Mouse (Mus musculus): ENCODE results near the gene Phlpp2. TPM values are rescaled to one million over a fixed set of nuclear protein-coding genes. Genes with fewer than 3 reads are reported as not detected.

Gene Phlpp2
- polyA plus RNA-seq, 1 experiment from 2014 or later: 2.3 TPM

GRCm38 (mm10) chr8:109952171-109952570 is 83.8 kb downstream of the Phlpp2 start:
- peaks cover 26% of the 10 kb centered on the region for H3K27me3 ChIP-seq
- no peak for ATAC-seq (ENCODE audit: borderline replicate concordance, extremely low read depth, low FRiP score, low TSS enrichment)
- H3K36me3 ChIP-seq: no peaks in the 10 kb centered on the region
- H3K4me1 ChIP-seq: peaks cover 7% of the 10 kb centered on the region
- no peaks in the 10 kb centered on the region for H3K9me3 ChIP-seq
- no peak overlapping the region for H3K27ac ChIP-seq
- H3K9ac ChIP-seq: no peak overlapping the region
- no peak overlapping the region for H3K4me3 ChIP-seq
- WGBS: 55% methylated on average over 7 of the region's 7 CpGs
- H3K4me2 ChIP-seq: no peak overlapping the region

- Histone ChIP-seq H3K9ac (no peak overlapping the region), H3K4me2 (no peak overlapping the region), H3K4me3 (no peak overlapping the region), H3K4me1 (peaks cover 15% of the 10 kb centered on the region), H3K9me3 (no peaks in the 10 kb centered on the region), H3K27ac (no peak overlapping the region), H3K27me3 (peaks cover 7% of the 10 kb centered on the region; the same call in 1 of the 2 replicates), H3K36me3 (no peaks in the 10 kb centered on the region)
- ATAC-seq (ENCODE audit: borderline replicate concordance, extremely low read depth, low FRiP score, low TSS enrichment): no peak
- WGBS: 60% methylated on average over 13 of the region's 13 CpGs
Measured at GRCm38 (mm10) chr8:109954486-109954948, 86.2 kb downstream of the Phlpp2 start.

- WGBS: 10% methylated on average over 16 of the region's 16 CpGs
Measured at GRCm38 (mm10) chr8:109957167-109958028, 89.1 kb downstream of the Phlpp2 start.

GRCm38 (mm10) chr8:109958036-109958655 is 89.8 kb downstream of the Phlpp2 start:
- Histone ChIP-seq H3K4me1 (peaks cover 24% of the 10 kb centered on the region), H3K4me3 (no peak overlapping the region), H3K9ac (no peak overlapping the region), H3K27me3 (peaks cover 30% of the 10 kb centered on the region), H3K36me3 (no peaks in the 10 kb centered on the region), H3K9me3 (no peaks in the 10 kb centered on the region), H3K27ac (peak overlapping the region; percentile 76), H3K4me2 (no peak overlapping the region)
- no peak for ATAC-seq (ENCODE audit: borderline replicate concordance, extremely low read depth, low FRiP score, low TSS enrichment)
- WGBS: 18% methylated on average over 12 of the region's 12 CpGs

More at GRCm38 (mm10) chr8:109957167-109958028, 89.1 kb downstream of the Phlpp2 start:
- H3K27me3 ChIP-seq: peaks cover 23% of the 10 kb centered on the region
- no peak overlapping the region for H3K4me3 ChIP-seq
- no peaks in the 10 kb centered on the region for H3K9me3 ChIP-seq
- H3K9ac ChIP-seq: no peak overlapping the region
- H3K4me2 ChIP-seq: peak overlapping the region; percentile 26; the same call in 1 of the 2 replicates
- peaks cover 24% of the 10 kb centered on the region for H3K4me1 ChIP-seq
- peak overlapping the region; percentile 13; the same call in 1 of the 2 replicates for H3K27ac ChIP-seq
- H3K36me3 ChIP-seq: no peaks in the 10 kb centered on the region
- peak; percentile 46; the same call in 1 of the 2 replicates for ATAC-seq (ENCODE audit: borderline replicate concordance, extremely low read depth, low FRiP score, low TSS enrichment)

- peaks cover 39% of the 10 kb centered on the region for H3K27me3 ChIP-seq
- no peak overlapping the region for H3K4me2 ChIP-seq
- 61% methylated on average over 4 of the region's 4 CpGs for WGBS
- ATAC-seq (ENCODE audit: borderline replicate concordance, extremely low read depth, low FRiP score, low TSS enrichment): no peak
- H3K4me3 ChIP-seq: no peak overlapping the region
- peaks cover 27% of the 10 kb centered on the region for H3K4me1 ChIP-seq
- no peak overlapping the region for H3K27ac ChIP-seq
- H3K9ac ChIP-seq: no peak overlapping the region
- no peaks in the 10 kb centered on the region for H3K36me3 ChIP-seq
- no peaks in the 10 kb centered on the region for H3K9me3 ChIP-seq
Measured at GRCm38 (mm10) chr8:109959112-109959511, 90.8 kb downstream of the Phlpp2 start.

GRCm38 (mm10) chr8:109961693-109962367 is 93.5 kb downstream of the Phlpp2 start, which contains the start of gene Marveld3:
Gene Marveld3 (minus strand): TSS chr8:109962203.
- peaks cover 27% of the 10 kb centered on the region for H3K4me1 ChIP-seq
- peaks cover 40% of the 10 kb centered on the region for H3K27me3 ChIP-seq
- H3K4me3 ChIP-seq: peak within 1 kb of the TSS; percentile 48
- H3K4me2 ChIP-seq: peak within 1 kb of the TSS; percentile 63
- 2% methylated on average over 64 of the region's 64 CpGs for WGBS
- H3K27ac ChIP-seq: no peak within 1 kb of the TSS
- no peaks in the 10 kb centered on the region for H3K9me3 ChIP-seq
- peak within 1 kb of the TSS; percentile 44 for H3K9ac ChIP-seq
- no peaks in the 10 kb centered on the region for H3K36me3 ChIP-seq
- peak; percentile 62 for ATAC-seq (ENCODE audit: borderline replicate concordance, extremely low read depth, low FRiP score, low TSS enrichment)

GRCm38 (mm10) chr8:109962896-109963295 is 94.6 kb downstream of the Phlpp2 start:
- Histone ChIP-seq H3K4me3 (no peak overlapping the region), H3K9ac (no peak overlapping the region), H3K4me1 (peaks cover 20% of the 10 kb centered on the region), H3K4me2 (no peak overlapping the region), H3K36me3 (no peaks in the 10 kb centered on the region), H3K9me3 (no peaks in the 10 kb centered on the region), H3K27me3 (peaks cover 40% of the 10 kb centered on the region), H3K27ac (no peak overlapping the region)
- ATAC-seq (ENCODE audit: borderline replicate concordance, extremely low read depth, low FRiP score, low TSS enrichment): no peak
- 59% methylated on average over 9 of the region's 9 CpGs for WGBS

- H3K27ac ChIP-seq: no peak overlapping the region
- no peak overlapping the region for H3K4me3 ChIP-seq
- H3K36me3 ChIP-seq: no peaks in the 10 kb centered on the region
- ATAC-seq (ENCODE audit: borderline replicate concordance, extremely low read depth, low FRiP score, low TSS enrichment): no peak
- peaks cover 15% of the 10 kb centered on the region for H3K4me1 ChIP-seq
- WGBS: 49% methylated on average over 13 of the region's 13 CpGs
- peaks cover 45% of the 10 kb centered on the region for H3K27me3 ChIP-seq
- H3K9me3 ChIP-seq: no peaks in the 10 kb centered on the region
- H3K4me2 ChIP-seq: no peak overlapping the region
- H3K9ac ChIP-seq: no peak overlapping the region
Measured at GRCm38 (mm10) chr8:109963421-109963820, 95.1 kb downstream of the Phlpp2 start.

- 59% methylated on average over 4 of the region's 4 CpGs for WGBS
- Histone ChIP-seq H3K36me3 (no peaks in the 10 kb centered on the region), H3K4me1 (peaks cover 11% of the 10 kb centered on the region), H3K27me3 (peaks cover 52% of the 10 kb centered on the region), H3K9me3 (no peaks in the 10 kb centered on the region), H3K4me3 (no peak overlapping the region), H3K4me2 (no peak overlapping the region), H3K27ac (no peak overlapping the region), H3K9ac (no peak overlapping the region)
- ATAC-seq (ENCODE audit: borderline replicate concordance, extremely low read depth, low FRiP score, low TSS enrichment): no peak
Measured at GRCm38 (mm10) chr8:109964106-109964505, 95.8 kb downstream of the Phlpp2 start.

GRCm38 (mm10) chr8:109968837-109969236 is 100.5 kb downstream of the Phlpp2 start:
- WGBS: 52% methylated on average over 10 of the region's 10 CpGs
- H3K4me3 ChIP-seq: no peak overlapping the region
- H3K36me3 ChIP-seq: no peaks in the 10 kb centered on the region
- H3K27ac ChIP-seq: no peak overlapping the region
- no peaks in the 10 kb centered on the region for H3K9me3 ChIP-seq
- no peak overlapping the region for H3K9ac ChIP-seq
- H3K4me2 ChIP-seq: no peak overlapping the region
- H3K27me3 ChIP-seq: peaks cover 27% of the 10 kb centered on the region
- ATAC-seq (ENCODE audit: borderline replicate concordance, extremely low read depth, low FRiP score, low TSS enrichment): no peak
- no peaks in the 10 kb centered on the region for H3K4me1 ChIP-seq

GRCm38 (mm10) chr8:109970323-109970722 is 102.0 kb downstream of the Phlpp2 start:
- peaks cover 24% of the 10 kb centered on the region for H3K27me3 ChIP-seq
- no peak overlapping the region for H3K4me3 ChIP-seq
- ATAC-seq (ENCODE audit: borderline replicate concordance, extremely low read depth, low FRiP score, low TSS enrichment): no peak
- H3K4me1 ChIP-seq: no peaks in the 10 kb centered on the region
- H3K9ac ChIP-seq: no peak overlapping the region
- H3K27ac ChIP-seq: no peak overlapping the region
- 5% methylated on average over 9 of the region's 9 CpGs for WGBS
- no peaks in the 10 kb centered on the region for H3K36me3 ChIP-seq
- no peaks in the 10 kb centered on the region for H3K9me3 ChIP-seq
- no peak overlapping the region for H3K4me2 ChIP-seq
